Mouse (Mus musculus) myocyte (in vitro differentiated cells): ENCODE measurements around the gene Cep152.

Experiments
- E2F4 ChIP-seq: IDR thresholded peaks from one replicate; pipeline ENCODE4 v1.6.1; 2011; ENCODE audit warnings: mild to moderate bottlenecking, control low read depth, moderate library complexity; ENCODE audit not compliant: insufficient read depth
- POLR2A ChIP-seq: IDR thresholded peaks from one replicate; pipeline ENCODE4 v1.6.1; 2011; ENCODE audit warnings: low read depth, mild to moderate bottlenecking, control low read depth, moderate library complexity; ENCODE audit not compliant: insufficient read length

- no peak for TF ChIP-seq E2F4
- no peak for TF ChIP-seq POLR2A
Measured at GRCm38 (mm10) chr2:125624127-125624685, 707 bp downstream of the Cep152 start.
